Mouse (Mus musculus) erythroblast, adult 5-6 weeks (primary cell): Measurements from ENCODE around the gene Krtap9-3. TPM values are rescaled to one million over a fixed set of nuclear protein-coding genes. Genes with fewer than 3 reads are reported as not detected.

ENCODE experiments used
- ATAC-seq: replicated peaks from 2 replicates; pipeline ENCODE4 v1.8.0; 2016; ENCODE audit warnings: moderate number of reproducible peaks, mild to moderate bottlenecking, moderate TSS enrichment, inconsistent platforms; ENCODE audit not compliant: poor library complexity, low FRiP score, severe bottlenecking
- total RNA-seq, 2 experiments: library from RNA; stranded (forward) in 1 of 2; stranded (reverse) in 1 of 2; fragments of 150-400 nt in 1 of 2; fragments of 200-764, 138-1000 nt in 1 of 2; gene quantifications; 2 replicates each; pipeline versions ENCODE4 v1.2.3 to v1.2.4; 2015 to 2017; ENCODE audit warnings: low replicate concordance in 2 of 2

Gene Krtap9-3
- total RNA-seq, 2 experiments from 2014 or later: not detected

- ATAC-seq: peak; percentile 70
Measured at GRCm38 (mm10) chr11:99574106-99574505, 23.8 kb downstream of the Krtap9-3 start.

- no peak for ATAC-seq
Measured at GRCm38 (mm10) chr11:99573164-99573563, 24.7 kb downstream of the Krtap9-3 start.

- ATAC-seq: no peak
Measured at GRCm38 (mm10) chr11:99566530-99566929, 31.4 kb downstream of the Krtap9-3 start, which contains the start of gene Krtap3-1. TSS of gene Krtap3-1 (minus strand) at chr11:99566630.

GRCm38 (mm10) chr11:99562580-99562979 is 35.3 kb downstream of the Krtap9-3 start:
- ATAC-seq: no peak

GRCm38 (mm10) chr11:99559366-99559765 is 38.5 kb downstream of the Krtap9-3 start, which contains the start of gene Gm11939:
TSS of gene Gm11939 (minus strand) at chr11:99559466.
- no peak for ATAC-seq

- ATAC-seq: no peak
Measured at GRCm38 (mm10) chr11:99557976-99558745, 39.7 kb downstream of the Krtap9-3 start.

GRCm38 (mm10) chr11:99556753-99557152 is 41.2 kb downstream of the Krtap9-3 start, which contains the start of gene Krtap3-2:
TSS of gene Krtap3-2 (minus strand) at chr11:99556853.
- no peak for ATAC-seq

- ATAC-seq: no peak
Measured at GRCm38 (mm10) chr11:99556195-99556594, 41.7 kb downstream of the Krtap9-3 start.

GRCm38 (mm10) chr11:99550765-99551164 is 47.1 kb downstream of the Krtap9-3 start, which contains the start of gene Krtap3-3:
TSS of gene Krtap3-3 (minus strand) at chr11:99550865.
- no peak for ATAC-seq

- ATAC-seq: no peak
Measured at GRCm38 (mm10) chr11:99547892-99548291, 50.0 kb downstream of the Krtap9-3 start.

Other genes with a start within 250 kb of the Krtap9-3 start
Only the 30 nearest of the 36 such genes appear.
- not detected in 2 replicates for gene Krt12, start 175.8 kb downstream of the Krtap9-3 start, total RNA-seq (2015; ENCODE audit: low replicate concordance)
- not detected in 2 replicates for gene Krt12, start 175.8 kb downstream of the Krtap9-3 start, total RNA-seq (2017; ENCODE audit: low replicate concordance)
- not detected in 2 replicates for gene Krt20, start 160.0 kb downstream of the Krtap9-3 start, total RNA-seq (2015; ENCODE audit: low replicate concordance)
- gene Krt20, start 160.0 kb downstream of the Krtap9-3 start, total RNA-seq (2017; ENCODE audit: low replicate concordance): not detected in 2 replicates
- not detected in 2 replicates for gene Krt23, start 105.0 kb downstream of the Krtap9-3 start, total RNA-seq (2015; ENCODE audit: low replicate concordance)
- gene Krt23, start 105.0 kb downstream of the Krtap9-3 start, total RNA-seq (2017; ENCODE audit: low replicate concordance): not detected in 2 replicates
- not detected in 2 replicates for gene Krt39, start 76.8 kb downstream of the Krtap9-3 start, total RNA-seq (2015; ENCODE audit: low replicate concordance)
- gene Krt39, start 76.8 kb downstream of the Krtap9-3 start, total RNA-seq (2017; ENCODE audit: low replicate concordance): 0.70 TPM in 1 of 2 replicates, not detected in the other
- gene Krt40, start 54.9 kb downstream of the Krtap9-3 start, total RNA-seq (2015; ENCODE audit: low replicate concordance): not detected in 2 replicates
- not detected in 2 replicates for gene Krt40, start 54.9 kb downstream of the Krtap9-3 start, total RNA-seq (2017; ENCODE audit: low replicate concordance)
- gene Krtap3-3, start 47.2 kb downstream of the Krtap9-3 start, total RNA-seq (2015; ENCODE audit: low replicate concordance): not detected in 2 replicates
- gene Krtap3-3, start 47.2 kb downstream of the Krtap9-3 start, total RNA-seq (2017; ENCODE audit: low replicate concordance): not detected in 2 replicates
- gene Krtap3-2, start 41.3 kb downstream of the Krtap9-3 start, total RNA-seq (2015; ENCODE audit: low replicate concordance): not detected in 2 replicates
- not detected in 2 replicates for gene Krtap3-2, start 41.3 kb downstream of the Krtap9-3 start, total RNA-seq (2017; ENCODE audit: low replicate concordance)
- gene Gm11939, start 38.6 kb downstream of the Krtap9-3 start, total RNA-seq (2015; ENCODE audit: low replicate concordance): not detected in 2 replicates
- gene Gm11939, start 38.6 kb downstream of the Krtap9-3 start, total RNA-seq (2017; ENCODE audit: low replicate concordance): not detected in 2 replicates
- not detected in 2 replicates for gene Krtap3-1, start 31.5 kb downstream of the Krtap9-3 start, total RNA-seq (2015; ENCODE audit: low replicate concordance)
- not detected in 2 replicates for gene Krtap3-1, start 31.5 kb downstream of the Krtap9-3 start, total RNA-seq (2017; ENCODE audit: low replicate concordance)
- not detected in 2 replicates for gene Krtap1-5, start 17.1 kb downstream of the Krtap9-3 start, total RNA-seq (2015; ENCODE audit: low replicate concordance)
- gene Krtap1-5, start 17.1 kb downstream of the Krtap9-3 start, total RNA-seq (2017; ENCODE audit: low replicate concordance): not detected in 2 replicates
- gene Krtap1-4, start 14.5 kb downstream of the Krtap9-3 start, total RNA-seq (2015; ENCODE audit: low replicate concordance): not detected in 2 replicates
- not detected in 2 replicates for gene Krtap1-4, start 14.5 kb downstream of the Krtap9-3 start, total RNA-seq (2017; ENCODE audit: low replicate concordance)
- gene Krtap1-3, start 6.8 kb downstream of the Krtap9-3 start, total RNA-seq (2015; ENCODE audit: low replicate concordance): not detected in 2 replicates
- gene Krtap1-3, start 6.8 kb downstream of the Krtap9-3 start, total RNA-seq (2017; ENCODE audit: low replicate concordance): not detected in 2 replicates
- not detected in 2 replicates for gene Gm11938, start 5.2 kb upstream of the Krtap9-3 start, total RNA-seq (2015; ENCODE audit: low replicate concordance)
- gene Gm11938, start 5.2 kb upstream of the Krtap9-3 start, total RNA-seq (2017; ENCODE audit: low replicate concordance): not detected in 2 replicates
- gene Gm11937, start 12.1 kb upstream of the Krtap9-3 start, total RNA-seq (2015; ENCODE audit: low replicate concordance): not detected in 2 replicates
- gene Gm11937, start 12.1 kb upstream of the Krtap9-3 start, total RNA-seq (2017; ENCODE audit: low replicate concordance): not detected in 2 replicates
- not detected in 2 replicates for gene Krtap2-4, start 16.7 kb upstream of the Krtap9-3 start, total RNA-seq (2015; ENCODE audit: low replicate concordance)
- not detected in 2 replicates for gene Krtap2-4, start 16.7 kb upstream of the Krtap9-3 start, total RNA-seq (2017; ENCODE audit: low replicate concordance)
- not detected in 2 replicates for gene Gm11562, start 22.3 kb upstream of the Krtap9-3 start, total RNA-seq (2015; ENCODE audit: low replicate concordance)
- not detected in 2 replicates for gene Gm11562, start 22.3 kb upstream of the Krtap9-3 start, total RNA-seq (2017; ENCODE audit: low replicate concordance)
- gene Krtap4-1, start 30.1 kb upstream of the Krtap9-3 start, total RNA-seq (2015; ENCODE audit: low replicate concordance): not detected in 2 replicates
- not detected in 2 replicates for gene Krtap4-1, start 30.1 kb upstream of the Krtap9-3 start, total RNA-seq (2017; ENCODE audit: low replicate concordance)
- gene Krtap4-2, start 37.0 kb upstream of the Krtap9-3 start, total RNA-seq (2015; ENCODE audit: low replicate concordance): not detected in 2 replicates
- gene Krtap4-2, start 37.0 kb upstream of the Krtap9-3 start, total RNA-seq (2017; ENCODE audit: low replicate concordance): not detected in 2 replicates
- not detected in 2 replicates for gene Krtap4-7, start 46.0 kb upstream of the Krtap9-3 start, total RNA-seq (2015; ENCODE audit: low replicate concordance)
- not detected in 2 replicates for gene Krtap4-7, start 46.0 kb upstream of the Krtap9-3 start, total RNA-seq (2017; ENCODE audit: low replicate concordance)
- not detected in 2 replicates for gene Gm11555, start 52.1 kb upstream of the Krtap9-3 start, total RNA-seq (2015; ENCODE audit: low replicate concordance)
- not detected in 2 replicates for gene Gm11555, start 52.1 kb upstream of the Krtap9-3 start, total RNA-seq (2017; ENCODE audit: low replicate concordance)
- gene Gm11563, start 60.9 kb upstream of the Krtap9-3 start, total RNA-seq (2015; ENCODE audit: low replicate concordance): not detected in 2 replicates
- not detected in 2 replicates for gene Gm11563, start 60.9 kb upstream of the Krtap9-3 start, total RNA-seq (2017; ENCODE audit: low replicate concordance)
- not detected in 2 replicates for gene Krtap4-6, start 67.9 kb upstream of the Krtap9-3 start, total RNA-seq (2015; ENCODE audit: low replicate concordance)
- not detected in 2 replicates for gene Krtap4-6, start 67.9 kb upstream of the Krtap9-3 start, total RNA-seq (2017; ENCODE audit: low replicate concordance)
- gene Gm14190, start 92.6 kb upstream of the Krtap9-3 start, total RNA-seq (2015; ENCODE audit: low replicate concordance): not detected in 2 replicates
- not detected in 2 replicates for gene Gm14190, start 92.6 kb upstream of the Krtap9-3 start, total RNA-seq (2017; ENCODE audit: low replicate concordance)
- gene Gm14180, start 136.2 kb upstream of the Krtap9-3 start, total RNA-seq (2015; ENCODE audit: low replicate concordance): not detected in 2 replicates
- gene Gm14180, start 136.2 kb upstream of the Krtap9-3 start, total RNA-seq (2017; ENCODE audit: low replicate concordance): not detected in 2 replicates
- gene Gm11595, start 174.8 kb upstream of the Krtap9-3 start, total RNA-seq (2015; ENCODE audit: low replicate concordance): not detected in 2 replicates
- gene Gm11595, start 174.8 kb upstream of the Krtap9-3 start, total RNA-seq (2017; ENCODE audit: low replicate concordance): not detected in 2 replicates
- gene Krtap4-8, start 182.6 kb upstream of the Krtap9-3 start, total RNA-seq (2015; ENCODE audit: low replicate concordance): not detected in 2 replicates
- gene Krtap4-8, start 182.6 kb upstream of the Krtap9-3 start, total RNA-seq (2017; ENCODE audit: low replicate concordance): not detected in 2 replicates
- not detected in 2 replicates for gene Krtap4-9, start 187.1 kb upstream of the Krtap9-3 start, total RNA-seq (2015; ENCODE audit: low replicate concordance)
- not detected in 2 replicates for gene Krtap4-9, start 187.1 kb upstream of the Krtap9-3 start, total RNA-seq (2017; ENCODE audit: low replicate concordance)
- not detected in 2 replicates for gene Gm11596, start 195.4 kb upstream of the Krtap9-3 start, total RNA-seq (2015; ENCODE audit: low replicate concordance)
- not detected in 2 replicates for gene Gm11596, start 195.4 kb upstream of the Krtap9-3 start, total RNA-seq (2017; ENCODE audit: low replicate concordance)
- not detected in 2 replicates for gene Gm11569, start 200.8 kb upstream of the Krtap9-3 start, total RNA-seq (2015; ENCODE audit: low replicate concordance)
- gene Gm11569, start 200.8 kb upstream of the Krtap9-3 start, total RNA-seq (2017; ENCODE audit: low replicate concordance): not detected in 2 replicates
- not detected in 2 replicates for gene Gm11554, start 206.3 kb upstream of the Krtap9-3 start, total RNA-seq (2015; ENCODE audit: low replicate concordance)
- not detected in 2 replicates for gene Gm11554, start 206.3 kb upstream of the Krtap9-3 start, total RNA-seq (2017; ENCODE audit: low replicate concordance)